Mouse (Mus musculus) intestine, embryonic 15.5 days (tissue): ENCODE measurements around the gene Ppp1r14d. TPM values are rescaled to one million over a fixed set of nuclear protein-coding genes. Genes with fewer than 3 reads are reported as not detected.

ENCODE experiments used
- ATAC-seq: fragments of 200-750 bp; cut with Nextera tagmentation; 2 replicates; pipeline ENCODE4 v1.8.0; 2017; ENCODE audit warnings: moderate TSS enrichment, moderate library complexity
- H3K27ac ChIP-seq: fragments of 300-500 bp; sonication (generic); 2 replicates; pipeline ENCODE4 v1.5.1; 2015; ENCODE audit warnings: mild to moderate bottlenecking, inconsistent platforms
- H3K27me3 ChIP-seq: fragments of 300-500 bp; sonication (generic); replicated peaks from 2 replicates; pipeline ENCODE4 v1.6.1; 2015; ENCODE audit warnings: inconsistent platforms
- H3K36me3 ChIP-seq: fragments of 300-500 bp; sonication (generic); 2 replicates; pipeline ENCODE4 v1.6.1; 2015; ENCODE audit warnings: inconsistent platforms
- H3K4me1 ChIP-seq: fragments of 300-500 bp; sonication (generic); replicated peaks from 2 replicates; pipeline ENCODE4 v1.6.1; 2015; ENCODE audit warnings: inconsistent platforms
- H3K4me2 ChIP-seq: fragments of 300-500 bp; sonication (generic); replicated peaks from 2 replicates; pipeline ENCODE4 v1.6.1; 2015; ENCODE audit warnings: mild to moderate bottlenecking, inconsistent platforms
- H3K4me3 ChIP-seq: fragments of 300-500 bp; sonication (generic); replicated peaks from 2 replicates; pipeline ENCODE4 v1.5.1; 2015; ENCODE audit warnings: inconsistent platforms
- H3K9ac ChIP-seq: fragments of 300-500 bp; sonication (generic); 2 replicates; pipeline ENCODE4 v1.6.1; 2015; ENCODE audit warnings: inconsistent platforms
- H3K9me3 ChIP-seq: fragments of 300-500 bp; sonication (generic); 2 replicates; pipeline ENCODE4 v1.6.1; 2016; ENCODE audit warnings: inconsistent platforms
- WGBS: fragments of 180-500 bp; shearing (Covaris S2); methylation state at CpG from one replicate; pipeline ENCODE4 v1.1.7; 2015; 5-methylcytosine and 5-hydroxymethylcytosine counted together
- polyA plus RNA-seq: library from polyadenylated mRNA; unstranded; fragments of >200 nt; fragmentation: Nextera tagmentation; extraction: Ambion mirVana; gene quantifications from 2 replicates; pipeline ENCODE4 v1.2.1, GENCODE M21; 2015

Gene Ppp1r14d
- 15.2 and 18.1 TPM in 2 replicates for polyA plus RNA-seq

GRCm38 (mm10) chr2:119229775-119230704 lies at the start of gene Ppp1r14d:
TSS of gene Ppp1r14d (minus strand) at chr2:119229906.
- H3K4me3 ChIP-seq, result no peak within 1 kb of the TSS; the same call in 1 of the 2 replicates
- H3K9ac ChIP-seq, result no peak within 1 kb of the TSS
- H3K9me3 ChIP-seq, result no peaks in the 10 kb centered on the region
- H3K36me3 ChIP-seq, result no peaks in the 10 kb centered on the region
- no peaks in the 10 kb centered on the region for H3K4me1 ChIP-seq
- peak within 1 kb of the TSS; percentile 80 for H3K27ac ChIP-seq
- peak within 1 kb of the TSS; percentile 31 for H3K4me2 ChIP-seq
- no peaks in the 10 kb centered on the region for H3K27me3 ChIP-seq
- ATAC-seq, result peak; percentile 81
- 51% methylated on average over 6 of the region's 6 CpGs for WGBS

DNA sequence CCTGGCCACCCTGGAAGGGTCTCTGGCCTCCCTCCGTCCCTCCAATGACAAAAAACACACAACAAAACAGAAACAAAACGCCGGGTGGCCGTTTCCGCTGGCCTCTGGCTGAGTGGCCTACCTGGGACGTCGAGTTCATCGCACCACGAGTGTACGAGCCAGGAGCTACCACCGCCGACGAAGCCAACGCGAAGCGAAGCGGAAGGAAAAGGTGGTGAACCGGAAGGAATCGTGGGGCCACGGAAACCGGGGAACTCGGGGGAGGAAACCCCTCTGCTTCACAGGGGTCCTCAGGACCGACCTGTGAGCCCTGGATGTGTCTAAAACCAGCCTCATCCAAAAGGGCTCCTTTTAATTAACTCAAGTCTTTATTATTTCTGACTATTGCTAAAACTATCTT lies 48.1 kb upstream of the Ppp1r14d start:
- Histone ChIP-seq H3K27ac (no peak overlapping the region), H3K27me3 (no peaks in the 10 kb centered on the region), H3K4me2 (no peak overlapping the region), H3K9me3 (no peaks in the 10 kb centered on the region), H3K9ac (no peak overlapping the region), H3K4me3 (no peak overlapping the region), H3K4me1 (no peaks in the 10 kb centered on the region), H3K36me3 (no peaks in the 10 kb centered on the region)
- no peak for ATAC-seq
- 88% methylated on average over 23 of the region's 23 CpGs for WGBS

DNA sequence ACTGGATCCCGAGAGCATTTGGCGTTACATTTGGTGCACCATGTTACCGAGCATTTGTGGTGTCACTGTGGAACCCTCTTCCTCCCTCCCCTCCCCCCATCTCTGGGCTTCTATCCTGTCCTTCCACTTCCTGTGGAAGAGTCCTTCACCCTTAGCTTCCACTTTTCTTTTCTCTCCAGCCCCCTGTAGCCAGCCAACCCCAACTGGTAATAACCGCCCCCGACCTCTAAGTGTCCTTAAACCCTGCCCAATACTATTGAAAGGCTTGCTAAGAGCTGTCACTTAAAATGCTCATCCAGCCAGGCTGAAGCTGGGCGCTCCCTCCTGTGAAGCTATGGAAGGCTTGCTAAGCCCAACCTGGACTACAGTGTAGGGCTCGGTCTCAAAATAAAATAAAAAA lies 47.2 kb upstream of the Ppp1r14d start:
- no peak overlapping the region for H3K4me2 ChIP-seq
- H3K9ac ChIP-seq, result no peak overlapping the region
- H3K36me3 ChIP-seq, result no peaks in the 10 kb centered on the region
- no peak for ATAC-seq
- no peak overlapping the region for H3K27ac ChIP-seq
- H3K4me1 ChIP-seq, result no peaks in the 10 kb centered on the region
- no peaks in the 10 kb centered on the region for H3K27me3 ChIP-seq
- no peak overlapping the region for H3K4me3 ChIP-seq
- no peaks in the 10 kb centered on the region for H3K9me3 ChIP-seq
- WGBS, result 85% methylated on average over 7 of the region's 7 CpGs

DNA sequence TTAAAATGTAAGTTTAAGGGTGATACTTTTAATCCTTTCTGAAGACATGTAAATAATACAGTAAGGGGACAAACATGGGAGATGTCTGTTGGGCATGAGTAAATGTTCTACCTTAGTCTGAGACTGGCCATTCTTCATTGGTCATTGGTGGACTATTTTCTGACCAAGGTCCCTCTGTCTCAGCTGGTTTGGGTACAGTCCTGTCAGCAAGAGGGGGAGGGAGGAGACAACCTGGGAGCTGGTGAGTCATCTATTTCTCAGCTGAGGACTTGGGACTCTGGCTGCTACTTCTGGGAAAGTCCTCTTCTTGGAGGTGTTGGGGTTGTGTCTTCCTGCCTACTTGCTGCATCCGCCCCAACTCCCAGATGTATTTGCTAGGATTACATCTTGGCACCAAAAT lies 44.4 kb upstream of the Ppp1r14d start:
- 88% methylated on average over 1 of the region's 1 CpGs for WGBS
- no peak overlapping the region for H3K9ac ChIP-seq
- no peak for ATAC-seq
- no peak overlapping the region for H3K27ac ChIP-seq
- H3K4me3 ChIP-seq, result no peak overlapping the region
- no peaks in the 10 kb centered on the region for H3K9me3 ChIP-seq
- H3K4me1 ChIP-seq, result peaks cover 11% of the 10 kb centered on the region; the same call in 1 of the 2 replicates
- 0 out of 2 replicates have a peak, but pooled peaks cover 2% of the 10 kb centered on the region for H3K27me3 ChIP-seq
- H3K4me2 ChIP-seq, result no peak overlapping the region
- no peaks in the 10 kb centered on the region for H3K36me3 ChIP-seq

- Histone ChIP-seq H3K4me3 (peak within 1 kb of the TSS; percentile 62), H3K27ac (no peak within 1 kb of the TSS), H3K4me1 (peaks cover 11% of the 10 kb centered on the region; the same call in 1 of the 2 replicates), H3K4me2 (peak within 1 kb of the TSS; percentile 100), H3K9me3 (no peaks in the 10 kb centered on the region), H3K9ac (peak within 1 kb of the TSS; percentile 62), H3K27me3 (0 out of 2 replicates have a peak, but pooled peaks cover 3% of the 10 kb centered on the region), H3K36me3 (no peaks in the 10 kb centered on the region)
- ATAC-seq, result peak; percentile 90
- WGBS, result 1% methylated on average over 49 of the region's 49 CpGs
Observed at GRCm38 (mm10) chr2:119270643-119271331, 41.1 kb upstream of the Ppp1r14d start, which contains the start of gene Rhov. TSS of gene Rhov (minus strand) at chr2:119271272.

DNA sequence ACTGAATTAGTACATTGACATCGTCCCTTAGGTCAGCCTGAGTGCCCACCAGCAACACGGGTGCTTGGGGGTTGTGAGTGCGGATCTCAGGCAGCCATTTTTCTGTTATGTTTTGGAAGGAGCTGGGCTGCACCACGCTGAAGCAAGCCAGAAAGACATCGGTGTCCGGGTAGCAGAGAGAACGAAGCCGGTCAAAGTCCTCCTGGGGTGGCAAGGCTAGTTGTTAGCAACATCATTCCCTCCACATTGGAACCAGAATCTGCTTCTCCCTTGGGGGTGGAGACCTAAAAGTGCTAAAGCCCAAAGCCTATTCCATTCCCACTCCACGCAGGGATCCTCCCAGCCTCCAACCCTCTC lies 40.6 kb upstream of the Ppp1r14d start:
- Histone ChIP-seq H3K9ac (no peak overlapping the region), H3K36me3 (no peaks in the 10 kb centered on the region), H3K4me1 (peaks cover 11% of the 10 kb centered on the region; the same call in 1 of the 2 replicates), H3K4me3 (peak overlapping the region; percentile 62), H3K9me3 (no peaks in the 10 kb centered on the region), H3K27me3 (0 out of 2 replicates have a peak, but pooled peaks cover 3% of the 10 kb centered on the region), H3K27ac (no peak overlapping the region), H3K4me2 (peak overlapping the region; percentile 100)
- WGBS, result 49% methylated on average over 9 of the region's 9 CpGs
- ATAC-seq, result 0 out of 2 replicates have a peak, but pooled peaks have one; percentile 16

- no peak for ATAC-seq
- Histone ChIP-seq H3K36me3 (no peaks in the 10 kb centered on the region), H3K9ac (no peak overlapping the region), H3K4me1 (peaks cover 4% of the 10 kb centered on the region; the same call in 1 of the 2 replicates), H3K4me3 (no peak overlapping the region), H3K9me3 (no peaks in the 10 kb centered on the region), H3K4me2 (no peak overlapping the region), H3K27me3 (no peaks in the 10 kb centered on the region), H3K27ac (no peak overlapping the region)
- WGBS, result 62% methylated on average over 5 of the region's 5 CpGs
Observed at GRCm38 (mm10) chr2:119263813-119264212, 34.1 kb upstream of the Ppp1r14d start.

- Histone ChIP-seq H3K27me3 (no peaks in the 10 kb centered on the region), H3K9me3 (no peaks in the 10 kb centered on the region), H3K27ac (no peak overlapping the region), H3K4me3 (no peak overlapping the region), H3K4me2 (peak overlapping the region; percentile 31; the same call in 1 of the 2 replicates), H3K36me3 (no peaks in the 10 kb centered on the region), H3K9ac (0 out of 2 replicates have a peak overlapping the region, but pooled peaks have one; percentile 1), H3K4me1 (peaks cover 4% of the 10 kb centered on the region; the same call in 1 of the 2 replicates)
- ATAC-seq, result peak; percentile 83
- 19% methylated on average over 8 of the region's 8 CpGs for WGBS
Observed at GRCm38 (mm10) chr2:119262978-119263377, 33.3 kb upstream of the Ppp1r14d start.

- Histone ChIP-seq H3K36me3 (no peaks in the 10 kb centered on the region), H3K4me1 (peaks cover 4% of the 10 kb centered on the region; the same call in 1 of the 2 replicates), H3K27me3 (no peaks in the 10 kb centered on the region), H3K4me3 (no peak overlapping the region), H3K9ac (no peak overlapping the region), H3K27ac (no peak overlapping the region), H3K4me2 (no peak overlapping the region), H3K9me3 (no peaks in the 10 kb centered on the region)
- 25% methylated on average over 2 of the region's 2 CpGs for WGBS
- ATAC-seq, result no peak
Observed at GRCm38 (mm10) chr2:119261326-119261725, 31.6 kb upstream of the Ppp1r14d start.

DNA sequence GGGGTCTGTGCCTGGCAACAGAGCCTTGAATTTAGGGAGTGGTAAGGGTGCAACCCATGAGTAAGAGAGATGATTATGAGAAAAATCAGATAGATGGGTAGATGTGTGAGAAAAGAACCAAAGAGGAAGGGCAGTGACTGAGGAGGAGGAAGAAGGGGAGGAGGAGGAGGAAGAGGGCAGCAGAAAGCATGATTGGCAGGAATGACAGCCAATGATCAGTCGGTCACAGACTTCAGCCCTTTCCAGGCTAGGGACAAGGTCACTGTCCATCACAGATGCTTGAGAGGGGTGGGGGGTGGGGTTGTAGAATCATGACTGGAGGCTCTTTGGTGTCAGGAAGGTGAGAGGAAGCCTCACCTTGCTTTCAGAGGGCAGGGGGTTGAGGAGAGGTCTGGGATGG lies 30.8 kb upstream of the Ppp1r14d start:
- Histone ChIP-seq H3K27me3 (no peaks in the 10 kb centered on the region), H3K4me2 (no peak overlapping the region), H3K9ac (no peak overlapping the region), H3K9me3 (no peaks in the 10 kb centered on the region), H3K4me3 (no peak overlapping the region), H3K4me1 (peaks cover 4% of the 10 kb centered on the region; the same call in 1 of the 2 replicates), H3K27ac (no peak overlapping the region), H3K36me3 (no peaks in the 10 kb centered on the region)
- 65% methylated on average over 1 of the region's 1 CpGs for WGBS
- no peak for ATAC-seq

- no peak overlapping the region for H3K27ac ChIP-seq
- H3K27me3 ChIP-seq, result no peaks in the 10 kb centered on the region
- H3K4me3 ChIP-seq, result no peak overlapping the region
- no peaks in the 10 kb centered on the region for H3K9me3 ChIP-seq
- no peak for ATAC-seq
- no peak overlapping the region for H3K9ac ChIP-seq
- H3K4me2 ChIP-seq, result no peak overlapping the region
- H3K36me3 ChIP-seq, result no peaks in the 10 kb centered on the region
- H3K4me1 ChIP-seq, result peaks cover 4% of the 10 kb centered on the region
- 20% methylated on average over 7 of the region's 7 CpGs for WGBS
Observed at GRCm38 (mm10) chr2:119254976-119255375, 25.3 kb upstream of the Ppp1r14d start.

DNA sequence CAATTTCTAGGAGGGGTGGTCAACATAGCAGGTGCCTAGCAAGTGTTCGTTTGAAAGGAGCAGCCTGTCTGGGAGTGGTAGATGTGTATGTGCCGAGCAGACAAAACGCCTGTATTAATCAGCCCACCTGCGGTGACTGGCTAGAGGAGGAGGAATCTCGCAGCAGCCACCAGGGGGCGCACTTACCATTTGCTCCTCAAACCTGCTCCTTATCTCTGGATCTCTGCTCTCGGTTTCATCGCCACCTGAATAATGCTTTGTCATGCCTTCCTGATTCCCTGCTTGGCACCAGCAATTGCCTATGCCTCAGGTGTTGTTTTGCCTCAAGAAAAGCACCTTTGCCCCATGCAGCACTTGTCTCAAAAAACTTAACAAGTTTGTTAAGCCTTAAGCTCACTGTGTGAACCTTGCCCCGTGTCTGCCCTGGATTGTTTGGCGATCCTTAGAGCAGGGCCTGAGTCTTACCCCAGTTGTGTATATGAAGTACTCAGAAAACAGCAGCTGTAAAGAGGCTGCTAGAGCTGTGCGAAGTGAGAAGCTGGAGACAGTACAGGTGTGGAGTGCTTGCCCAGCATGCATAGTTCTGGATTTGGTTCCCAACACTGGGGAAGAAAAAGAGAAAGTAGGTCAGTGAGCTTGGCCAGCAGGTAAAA lies 21.2 kb upstream of the Ppp1r14d start:
- H3K36me3 ChIP-seq, result no peaks in the 10 kb centered on the region
- no peaks in the 10 kb centered on the region for H3K27me3 ChIP-seq
- peak; percentile 79 for ATAC-seq
- no peak overlapping the region for H3K9ac ChIP-seq
- 9% methylated on average over 11 of the region's 11 CpGs for WGBS
- peak overlapping the region; percentile 41 for H3K4me2 ChIP-seq
- H3K4me1 ChIP-seq, result peaks cover 15% of the 10 kb centered on the region
- no peak overlapping the region for H3K4me3 ChIP-seq
- H3K9me3 ChIP-seq, result no peaks in the 10 kb centered on the region
- H3K27ac ChIP-seq, result peak overlapping the region; percentile 63
